12 mouse cellular contexts compared by ENCODE assay signal in genomic region chr5:125132069-125132468, GRCm38 (mm10). TPM values are rescaled to one million over a fixed set of nuclear protein-coding genes. Genes with fewer than 3 reads are reported as not detected.
DNase-seq lines count a peak whose midpoint lies in the region; ATAC-seq lines count a peak whose summit lies in the region.
"Had no signal": no experiment of that assay in that cellular context is flagged by ENCODE, and none has a peak within 500 bp of the region (broad histone marks: within the 10 kb centered on the region; RNA-seq: fewer than 3 reads in every experiment).

No protein-coding gene starts in this region.

- WGBS in intestine, embryonic 15.5 days: 77% methylated on average over 2 of the region's 2 CpGs
- 80% methylated on average over 2 of the region's 2 CpGs for WGBS in intestine, embryonic 16.5 days
- 79% methylated on average over 2 of the region's 2 CpGs for WGBS in embryonic facial prominence, embryonic 13.5 days
- 67% methylated on average over 2 of the region's 2 CpGs for WGBS in forebrain, embryonic 14.5 days
- WGBS in midbrain, embryonic 14.5 days: 62% methylated on average over 2 of the region's 2 CpGs

- H3K4me3 ChIP-seq in intestine, embryonic 15.5 days (replicated peaks): no peak overlapping the region
- no peak overlapping the region for H3K4me3 ChIP-seq in intestine, embryonic 16.5 days (ENCODE audit: low read length)
- H3K4me3 ChIP-seq in embryonic facial prominence, embryonic 13.5 days: no peak overlapping the region
- H3K4me3 ChIP-seq in forebrain, embryonic 14.5 days (ENCODE audit: low read depth, low read length): no peak overlapping the region
- H3K4me3 ChIP-seq in midbrain, embryonic 14.5 days (replicated peaks; ENCODE audit: low read depth, low read length): no peak overlapping the region
- H3K4me3 ChIP-seq: erythroblast, embryonic 14.5 days had no signal

- ATAC-seq in intestine, embryonic 15.5 days: no peak
- no peak for ATAC-seq in intestine, embryonic 16.5 days
- no peak for ATAC-seq in embryonic facial prominence, embryonic 13.5 days (ENCODE audit: insufficient number of reproducible peaks, insufficient read depth, low FRiP score, low TSS enrichment, low read depth)
- no peak for ATAC-seq in forebrain, embryonic 14.5 days
- ATAC-seq in midbrain, embryonic 14.5 days (ENCODE audit: low FRiP score, low TSS enrichment): no peak

- no peak overlapping the region for H3K9ac ChIP-seq in intestine, embryonic 15.5 days
- no peak overlapping the region for H3K9ac ChIP-seq in intestine, embryonic 16.5 days (ENCODE audit: low read depth, low read length)
- H3K9ac ChIP-seq in embryonic facial prominence, embryonic 13.5 days: peak overlapping the region; percentile 51
- no peak overlapping the region for H3K9ac ChIP-seq in forebrain, embryonic 14.5 days (ENCODE audit: low read length)
- H3K9ac ChIP-seq in midbrain, embryonic 14.5 days (replicated peaks; ENCODE audit: low read length): no peak overlapping the region

- DNase-seq in forebrain, embryonic 14.5 days (ENCODE audit: low spot score): no peak
- DNase-seq in midbrain, embryonic 14.5 days: no peak
- DNase-seq in ovary, postnatal 36 days (ENCODE audit: low spot score): no peak
- no peak for DNase-seq in frontal cortex, postnatal 10 days (ENCODE audit: low spot score in 2 of 2)
- no peak for DNase-seq in lung, postnatal 25 days (ENCODE audit: low spot score)
- DNase-seq: adrenal gland, postnatal 36 days; cerebellum, adult 8-10 months; lung, embryonic 14.5 days had no signal

- H3K4me1 ChIP-seq in intestine, embryonic 15.5 days (replicated peaks): peaks cover 87% of the 10 kb centered on the region
- peaks cover 80% of the 10 kb centered on the region for H3K4me1 ChIP-seq in intestine, embryonic 16.5 days (ENCODE audit: control insufficient read depth, insufficient read depth, low read length)
- H3K4me1 ChIP-seq in embryonic facial prominence, embryonic 13.5 days: peaks cover 82% of the 10 kb centered on the region
- H3K4me1 ChIP-seq in forebrain, embryonic 14.5 days (ENCODE audit: control insufficient read depth, insufficient read depth, low read length): peaks cover 73% of the 10 kb centered on the region
- H3K4me1 ChIP-seq in midbrain, embryonic 14.5 days (ENCODE audit: control insufficient read depth, insufficient read depth, low read length): peaks cover 72% of the 10 kb centered on the region

- H3K27me3 ChIP-seq in intestine, embryonic 15.5 days (replicated peaks): no peaks in the 10 kb centered on the region
- H3K27me3 ChIP-seq in intestine, embryonic 16.5 days (replicated peaks; ENCODE audit: control insufficient read depth, insufficient read depth, low read length): no peaks in the 10 kb centered on the region
- H3K27me3 ChIP-seq in embryonic facial prominence, embryonic 13.5 days: no peaks in the 10 kb centered on the region
- H3K27me3 ChIP-seq in forebrain, embryonic 14.5 days (replicated peaks; ENCODE audit: control insufficient read depth, insufficient read depth, low read length): no peaks in the 10 kb centered on the region
- H3K27me3 ChIP-seq in midbrain, embryonic 14.5 days (ENCODE audit: control insufficient read depth, insufficient read depth, low read length): no peaks in the 10 kb centered on the region

- H3K36me3 ChIP-seq in intestine, embryonic 15.5 days: no peaks in the 10 kb centered on the region
- H3K36me3 ChIP-seq in intestine, embryonic 16.5 days (ENCODE audit: control insufficient read depth, insufficient read depth, low read length): no peaks in the 10 kb centered on the region
- H3K36me3 ChIP-seq in embryonic facial prominence, embryonic 13.5 days: no peaks in the 10 kb centered on the region
- H3K36me3 ChIP-seq in forebrain, embryonic 14.5 days (ENCODE audit: control insufficient read depth, insufficient read depth, low read length): no peaks in the 10 kb centered on the region
- H3K36me3 ChIP-seq in midbrain, embryonic 14.5 days (ENCODE audit: control insufficient read depth, insufficient read depth, low read length): no peaks in the 10 kb centered on the region

- no peak overlapping the region for H3K4me2 ChIP-seq in intestine, embryonic 15.5 days (replicated peaks)
- no peak overlapping the region for H3K4me2 ChIP-seq in intestine, embryonic 16.5 days (ENCODE audit: low read depth, low read length)
- no peak overlapping the region for H3K4me2 ChIP-seq in embryonic facial prominence, embryonic 13.5 days
- no peak overlapping the region for H3K4me2 ChIP-seq in forebrain, embryonic 14.5 days (ENCODE audit: low read length)
- H3K4me2 ChIP-seq in midbrain, embryonic 14.5 days (ENCODE audit: low read length): no peak overlapping the region
- H3K4me2 ChIP-seq: lung, embryonic 14.5 days had no signal

- no peaks in the 10 kb centered on the region for H3K9me3 ChIP-seq in intestine, embryonic 15.5 days
- H3K9me3 ChIP-seq in intestine, embryonic 16.5 days (ENCODE audit: control insufficient read depth, low read length): no peaks in the 10 kb centered on the region
- no peaks in the 10 kb centered on the region for H3K9me3 ChIP-seq in embryonic facial prominence, embryonic 13.5 days
- H3K9me3 ChIP-seq in forebrain, embryonic 14.5 days (replicated peaks; ENCODE audit: control insufficient read depth, low read length): no peaks in the 10 kb centered on the region
- no peaks in the 10 kb centered on the region for H3K9me3 ChIP-seq in midbrain, embryonic 14.5 days (ENCODE audit: control insufficient read depth, low read length)

- 0 out of 2 replicates have a peak overlapping the region, but pooled peaks have one; percentile 1 for H3K27ac ChIP-seq in intestine, embryonic 15.5 days
- no peak overlapping the region for H3K27ac ChIP-seq in intestine, embryonic 16.5 days (ENCODE audit: low read length)
- peak overlapping the region; percentile 41 for H3K27ac ChIP-seq in embryonic facial prominence, embryonic 13.5 days
- H3K27ac ChIP-seq in forebrain, embryonic 14.5 days (ENCODE audit: low read depth, low read length): peak overlapping the region; percentile 34; the same call in 1 of the 2 replicates
- peak overlapping the region; percentile 45 for H3K27ac ChIP-seq in midbrain, embryonic 14.5 days (replicated peaks; ENCODE audit: low read depth, low read length)

RNA-seq across cellular contexts. Expression of gene Ncor2, which starts 47.0 kb away (rescaled TPM):
- 19.9 and 20.0 TPM in 2 replicates for polyA plus RNA-seq in intestine, embryonic 15.5 days (2015; fragmentation: Nextera tagmentation; extraction: Ambion mirVana)
- polyA plus RNA-seq in intestine, embryonic 16.5 days (2015; fragmentation: Nextera tagmentation; extraction: Ambion mirVana): 13.1 and 14.4 TPM in 2 replicates
- polyA plus RNA-seq in embryonic facial prominence, embryonic 13.5 days (2015; fragmentation: Nextera tagmentation; extraction: Ambion mirVana): 35.1 and 36.2 TPM in 2 replicates
- polyA plus RNA-seq in forebrain, embryonic 14.5 days (2014; fragmentation: Nextera tagmentation; extraction: Ambion mirVana): 15.1 and 22.3 TPM in 2 replicates
- polyA plus RNA-seq in midbrain, embryonic 14.5 days (2014; fragmentation: Nextera tagmentation; extraction: Ambion mirVana): 23.7 and 24.0 TPM in 2 replicates
